Mouse (Mus musculus) heart, adult 2 months (tissue): ENCODE results near the gene Fkbp2. TPM values are rescaled to one million over a fixed set of nuclear protein-coding genes. Genes with fewer than 3 reads are reported as not detected.

ENCODE experiments used
- DNase-seq, 2 experiments: peaks; one replicate each; pipeline ENCODE4 v3.0.0; 2021
- H3K27ac ChIP-seq: fragments of 200-600 bp; 2 replicates; pipeline ENCODE4 v1.8.1; 2022
- H3K27me3 ChIP-seq: fragments of 200-500 bp; 2 replicates; pipeline ENCODE4 v1.6.1; 2012; ENCODE audit warnings: mild to moderate bottlenecking, low read length, inconsistent platforms, mixed read lengths; ENCODE audit not compliant: control insufficient read depth, insufficient read depth
- H3K36me3 ChIP-seq: fragments of 200-500 bp; 2 replicates; pipeline ENCODE4 v1.6.1; 2012; ENCODE audit warnings: low read length, inconsistent platforms; ENCODE audit not compliant: control insufficient read depth, insufficient read depth
- H3K4me1 ChIP-seq: fragments of 200-500 bp; 2 replicates; pipeline ENCODE4 v1.6.1; 2011; ENCODE audit warnings: low read length; ENCODE audit not compliant: control insufficient read depth, insufficient read depth
- H3K4me3 ChIP-seq: fragments of 200-600 bp; 2 replicates; pipeline ENCODE4 v1.8.1; 2022
- H3K79me2 ChIP-seq: fragments of 200-500 bp; replicated peaks from 2 replicates; pipeline ENCODE4 v1.6.1; 2012; ENCODE audit warnings: mild to moderate bottlenecking, inconsistent platforms, low read length, moderate library complexity, mixed read lengths; ENCODE audit not compliant: control insufficient read depth, insufficient read depth
- H3K9ac ChIP-seq: fragments of 200-500 bp; 2 replicates; pipeline ENCODE4 v1.6.1; 2012; ENCODE audit warnings: low read depth, mild to moderate bottlenecking, control low read depth, inconsistent platforms, low read length, mixed read lengths
- CTCF ChIP-seq: fragments of 200-600 bp; IDR thresholded peaks from 2 replicates; pipeline ENCODE4 v1.8.1; 2022; ENCODE audit warnings: antibody characterized with exemption, mild to moderate bottlenecking, moderate library complexity
- EP300 ChIP-seq: fragments of 200-500 bp; IDR thresholded peaks from 2 replicates; pipeline ENCODE4 v1.6.1; 2011; ENCODE audit warnings: low read depth, low read length, control low read depth; ENCODE audit not compliant: insufficient read depth
- POLR2A ChIP-seq: fragments of 200-500 bp; IDR thresholded peaks from 2 replicates; pipeline ENCODE4 v1.6.1; 2011; ENCODE audit warnings: mild to moderate bottlenecking, low read depth, low read length, control low read depth; ENCODE audit not compliant: insufficient read depth
- WGBS: fragments of 180-500 bp; shearing (Covaris S2); methylation state at CpG from one replicate; pipeline ENCODE4 v1.1.7; 2018; 5-methylcytosine and 5-hydroxymethylcytosine counted together
- intact Hi-C: fragments of 180-260 bp; cut with DNase I; formaldehyde crosslinking; loops from one replicate; pipeline ENCODE4 v1.15.1; 2025
- polyA plus RNA-seq: library from polyadenylated mRNA; depleted of rRNA; stranded (reverse); fragments of >200 nt; gene quantifications from 2 replicates; pipeline ENCODE4 v1.2.3, GENCODE M21; 2012
- total RNA-seq, 2 experiments: library from RNA; stranded (reverse); gene quantifications; 2 replicates each; pipeline ENCODE4 v1.2.3; 2021

Gene Fkbp2
- total and polyA plus RNA-seq, 3 experiments, result 21.1 to 24.7 (median 23.2) TPM

GRCm38 (mm10) chr19:6979486-6980380 is 568 bp downstream of the Fkbp2 start:
- H3K9ac ChIP-seq, result peak overlapping the region; percentile 72
- DNase-seq, result peak; percentile 99
- H3K27ac ChIP-seq, result peak overlapping the region; percentile 97
- H3K4me1 ChIP-seq, result peaks cover 3% of the 10 kb centered on the region; the same call in 1 of the 2 replicates
- no peaks in the 10 kb centered on the region for H3K27me3 ChIP-seq
- under 1% methylated on average over 58 of the region's 59 CpGs for WGBS
- peak overlapping the region; percentile 95 for H3K4me3 ChIP-seq
- H3K36me3 ChIP-seq, result no peaks in the 10 kb centered on the region
- intact Hi-C loops, result loop anchor here (2.0 to 5.0 kb wide), 2 partner anchors 37 to 59 kb away; partner anchors contain the start of genes Bad, Gpr137 and Stip1
- H3K79me2 ChIP-seq, result no peaks in the 10 kb centered on the region
- TF ChIP-seq CTCF (peak; percentile 87), POLR2A (peak; percentile 50; the same call in 1 of the 2 replicates), EP300 (0 out of 2 replicates have a peak, but pooled peaks have one; percentile 6)

DNA sequence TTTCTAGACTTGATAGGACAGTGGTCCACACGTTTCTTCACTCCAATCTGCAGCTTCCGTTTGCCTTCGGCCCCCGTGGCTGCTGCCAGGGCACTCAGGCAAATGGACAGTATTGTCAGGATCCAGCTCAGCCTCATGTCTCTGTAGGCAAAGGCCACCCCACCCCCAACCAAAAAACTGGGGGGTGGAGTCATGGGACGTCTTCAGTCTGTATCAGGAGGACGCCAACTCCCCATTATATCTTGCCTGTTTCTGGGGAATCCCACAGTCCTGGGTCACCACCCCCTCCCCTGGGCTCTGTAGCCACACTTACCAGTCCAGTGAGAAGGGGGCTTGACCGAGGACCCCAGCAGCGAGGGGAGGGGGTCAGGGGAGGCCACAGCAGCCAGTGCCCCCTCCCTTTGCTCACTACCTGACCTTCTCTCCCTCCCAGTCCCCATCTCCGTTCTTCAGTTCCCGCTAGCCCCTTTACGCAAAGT is 1.3 kb downstream of the Fkbp2 start:
- no peak for TF ChIP-seq CTCF
- no peak for TF ChIP-seq POLR2A
- no peak for TF ChIP-seq EP300
- H3K4me1 ChIP-seq, result peaks cover 3% of the 10 kb centered on the region; the same call in 1 of the 2 replicates
- DNase-seq, result peak; percentile 46 to 49
- H3K9ac ChIP-seq, result peak overlapping the region; percentile 58
- peak overlapping the region; percentile 97 for H3K27ac ChIP-seq
- 12% methylated on average over 11 of the region's 11 CpGs for WGBS
- intact Hi-C loops, result loop anchor here (2.0 to 5.0 kb wide), 2 partner anchors 37 to 60 kb away; partner anchors contain the start of genes Bad, Gpr137 and Stip1
- H3K36me3 ChIP-seq, result no peaks in the 10 kb centered on the region
- H3K4me3 ChIP-seq, result peak overlapping the region; percentile 95
- no peaks in the 10 kb centered on the region for H3K79me2 ChIP-seq
- no peaks in the 10 kb centered on the region for H3K27me3 ChIP-seq

DNA sequence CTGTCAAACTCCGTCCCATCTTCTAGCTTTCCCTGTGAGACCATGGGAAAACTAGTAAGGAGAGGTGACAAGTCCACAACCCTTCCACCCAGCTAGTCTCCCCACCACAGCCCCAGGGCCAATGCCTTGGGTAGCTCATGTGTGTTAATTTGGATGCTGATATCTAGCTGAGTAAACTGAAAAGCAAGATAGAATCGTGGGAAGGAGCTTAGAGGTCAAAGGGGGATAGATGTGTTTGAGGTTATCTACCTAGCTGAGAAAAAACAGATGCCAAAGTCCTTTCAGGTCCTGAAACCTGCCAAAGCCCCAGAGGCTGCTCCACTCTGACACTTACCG is 1.7 kb downstream of the Fkbp2 start:
- Histone ChIP-seq H3K36me3 (no peaks in the 10 kb centered on the region), H3K27ac (no peak overlapping the region; the same call in 1 of the 2 replicates), H3K27me3 (no peaks in the 10 kb centered on the region), H3K79me2 (no peaks in the 10 kb centered on the region), H3K9ac (no peak overlapping the region), H3K4me1 (peaks cover 3% of the 10 kb centered on the region; the same call in 1 of the 2 replicates), H3K4me3 (peak overlapping the region; percentile 95; the same call in 1 of the 2 replicates)
- DNase-seq, result no peak
- intact Hi-C loops, result loop anchor here (2.0 to 5.0 kb wide), 2 partner anchors 36 to 60 kb away; partner anchors contain the start of genes Bad, Gpr137 and Stip1
- WGBS, result 43% methylated on average over 3 of the region's 3 CpGs
- TF ChIP-seq POLR2A (no peak), EP300 (no peak), CTCF (no peak)

- H3K4me3 ChIP-seq, result no peak overlapping the region
- no peak for DNase-seq
Observed at GRCm38 (mm10) chr19:6977759-6978638, 2.3 kb downstream of the Fkbp2 start.

More at GRCm38 (mm10) chr19:6977759-6978638, 2.3 kb downstream of the Fkbp2 start:
- intact Hi-C loops, result loop anchor here (2.0 to 5.0 kb wide), 2 partner anchors 36 to 61 kb away; partner anchors contain the start of genes Bad, Gpr137 and Stip1
- no peak for TF ChIP-seq CTCF
- TF ChIP-seq POLR2A, result no peak
- TF ChIP-seq EP300, result no peak
- Histone ChIP-seq H3K27me3 (no peaks in the 10 kb centered on the region), H3K4me1 (peaks cover 3% of the 10 kb centered on the region; the same call in 1 of the 2 replicates), H3K79me2 (no peaks in the 10 kb centered on the region), H3K27ac (no peak overlapping the region; the same call in 1 of the 2 replicates), H3K36me3 (no peaks in the 10 kb centered on the region), H3K9ac (no peak overlapping the region)
- 80% methylated on average over 13 of the region's 13 CpGs for WGBS
